Mouse (Mus musculus) CH12.LX (cell line): ENCODE measurements around the gene Hoxb3.

Experiments used
- CTCF ChIP-seq, 2 experiments: IDR thresholded peaks in 1 of 2; conservative IDR thresholded peaks in 1 of 2; 2 replicates each; pipeline ENCODE4 v1.5.1; 2011 to 2012; ENCODE audit warnings: low read depth in 2 of 2, low read length in 2 of 2, improper control_type of control experiment in 1 of 2, inconsistent platforms in 1 of 2, mild to moderate bottlenecking in 1 of 2, moderate library complexity in 1 of 2
- EP300 ChIP-seq: IDR thresholded peaks from 2 replicates; pipeline ENCODE4 v1.6.1; 2011; ENCODE audit warnings: low read length, improper control_type of control experiment
- JUND ChIP-seq: conservative IDR thresholded peaks from 2 replicates; pipeline ENCODE4 v1.6.1; 2011; ENCODE audit warnings: low read depth, low read length, improper control_type of control experiment
- MAFK ChIP-seq: IDR thresholded peaks from 2 replicates; pipeline ENCODE4 v1.6.1; 2011; ENCODE audit warnings: low read length, improper control_type of control experiment; ENCODE audit not compliant: insufficient replicate concordance
- POLR2A ChIP-seq: IDR thresholded peaks from 2 replicates; pipeline ENCODE4 v1.6.1; 2011; ENCODE audit warnings: low read depth, mild to moderate bottlenecking, improper control_type of control experiment, low read length
- POLR2AphosphoS2 ChIP-seq: IDR thresholded peaks from 2 replicates; pipeline ENCODE4 v1.6.1; 2011; ENCODE audit warnings: low read depth, low read length, improper control_type of control experiment
- RCOR1 ChIP-seq: conservative IDR thresholded peaks from 2 replicates; pipeline ENCODE4 v1.6.1; 2012; ENCODE audit warnings: low read depth, mild to moderate bottlenecking, inconsistent platforms, low read length, improper control_type of control experiment
- SMC3 ChIP-seq: IDR thresholded peaks from 2 replicates; pipeline ENCODE4 v1.6.1; 2011; ENCODE audit warnings: low read depth, low read length, improper control_type of control experiment
- UBTF ChIP-seq: IDR thresholded peaks from 2 replicates; pipeline ENCODE4 v1.6.1; 2012; ENCODE audit warnings: low read depth, mild to moderate bottlenecking, inconsistent platforms, low read length, improper control_type of control experiment, moderate library complexity
- USF1 ChIP-seq: IDR thresholded peaks from 2 replicates; pipeline ENCODE4 v1.6.1; 2014; ENCODE audit warnings: low read depth, mild to moderate bottlenecking, inconsistent platforms, low read length, improper control_type of control experiment
- ZC3H11A ChIP-seq: IDR thresholded peaks from 2 replicates; pipeline ENCODE4 v1.6.1; 2012; ENCODE audit warnings: low read depth, mild to moderate bottlenecking, inconsistent platforms, low read length, improper control_type of control experiment
- ZMIZ1 ChIP-seq: IDR thresholded peaks from 2 replicates; pipeline ENCODE4 v1.6.1; 2012; ENCODE audit warnings: low read depth, mild to moderate bottlenecking, inconsistent platforms, low read length, improper control_type of control experiment

DNA sequence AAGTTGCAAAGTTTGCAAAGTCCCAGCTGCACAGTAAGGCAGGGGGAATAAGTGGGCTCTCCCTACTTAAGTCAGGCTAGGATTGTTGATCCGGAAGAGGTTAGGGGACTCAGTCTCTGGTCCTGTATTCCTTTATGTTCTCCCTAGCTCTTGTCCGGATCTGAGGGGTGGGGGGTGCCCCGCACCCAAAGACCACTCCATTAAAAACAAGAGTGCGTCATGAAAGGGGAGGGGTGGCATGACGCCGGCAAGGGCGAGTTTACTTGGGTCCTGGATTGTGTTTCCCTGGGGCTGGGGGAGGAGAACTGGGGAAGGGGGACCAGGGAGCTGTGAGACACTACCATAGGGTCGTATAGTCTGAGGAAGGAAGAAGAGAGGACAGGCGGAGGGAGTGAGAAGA lies 23.3 kb upstream of the Hoxb3 start:
- TF ChIP-seq RCOR1 (no peak), ZMIZ1 (no peak), SMC3 (no peak), CTCF (conservative IDR thresholded peaks at IDR 0.05 in 1 of 2, IDR thresholded peaks at IDR 0.05 in 1 of 2; ENCODE audit: low read depth in 2 of 2, low read length in 2 of 2) (no peak), ZC3H11A (no peak), POLR2A (no peak), MAFK (no peak), EP300 (no peak), POLR2AphosphoS2 (no peak), USF1 (no peak), UBTF (no peak), JUND (no peak)
